Mouse (Mus musculus): ENCODE data around the gene Psmd14.

DNA sequence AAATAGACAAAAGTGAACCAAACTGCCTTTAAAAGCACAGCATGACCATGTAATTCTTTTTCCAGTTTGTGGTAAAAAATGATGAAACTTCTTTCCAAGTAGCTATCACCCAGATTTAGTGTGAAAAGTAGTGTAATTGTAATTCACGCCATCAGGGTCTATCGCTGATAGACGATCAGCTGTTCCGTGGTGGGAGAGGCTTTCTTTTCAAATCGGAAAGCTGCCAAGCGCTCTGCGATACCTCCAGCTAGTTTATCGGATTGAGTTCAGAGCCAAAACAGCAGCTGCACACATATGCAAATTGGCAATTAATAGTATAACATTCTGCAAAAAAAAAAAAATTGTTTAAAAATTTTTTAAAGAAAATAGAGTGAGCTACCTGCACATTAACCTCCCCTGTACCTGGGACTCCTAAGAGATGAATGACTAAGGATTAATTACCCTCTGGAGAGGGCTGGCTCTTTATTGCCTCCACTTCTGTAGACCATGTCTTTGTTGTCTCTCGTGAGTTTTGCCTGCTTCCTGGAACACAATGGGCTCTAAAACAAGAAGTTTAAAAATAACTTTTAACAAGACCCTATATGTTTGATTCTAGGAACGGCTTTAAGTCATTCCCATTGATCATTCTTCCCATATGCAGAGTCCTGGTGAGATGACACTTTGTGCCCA, 47.8 kb upstream of the Psmd14 start:
- TF ChIP-seq CTCF (IDR thresholded peaks at IDR 0.05; ENCODE audit: control insufficient read depth, insufficient read depth, insufficient read length), result no peak
- no peak for TF ChIP-seq USF1 (IDR thresholded peaks at IDR 0.05; ENCODE audit: low read depth)
- TF ChIP-seq MAX (IDR thresholded peaks at IDR 0.05), result no peak
- no peak for TF ChIP-seq MYOG (IDR thresholded peaks at IDR 0.05; ENCODE audit: control insufficient read depth, extremely low read depth, insufficient read length)
- no peak for TF ChIP-seq CEBPB (IDR thresholded peaks at IDR 0.05; ENCODE audit: low read depth)
- no peak for TF ChIP-seq MYOD1 (IDR thresholded peaks at IDR 0.05; ENCODE audit: control insufficient read depth, insufficient read length, low read depth)
- TF ChIP-seq FOSL1 (IDR thresholded peaks at IDR 0.05; ENCODE audit: insufficient read depth, low read length, poor library complexity, severe bottlenecking), result no peak
